Mouse (Mus musculus) thymus, adult 18-20 months (tissue): ENCODE measurements around the gene Serpina1a.
"Not testable (repeated sequence)": the region's sequence is repeated elsewhere in the genome, so short reads cannot be mapped to it uniquely, and the experiment has no call there.

Source experiments
- DNase-seq, 2 experiments: peaks; one replicate each; pipeline ENCODE4 v3.0.0; 2022; ENCODE audit warnings: mixed read lengths in 2 of 2

The Serpina1a gene

DNA sequence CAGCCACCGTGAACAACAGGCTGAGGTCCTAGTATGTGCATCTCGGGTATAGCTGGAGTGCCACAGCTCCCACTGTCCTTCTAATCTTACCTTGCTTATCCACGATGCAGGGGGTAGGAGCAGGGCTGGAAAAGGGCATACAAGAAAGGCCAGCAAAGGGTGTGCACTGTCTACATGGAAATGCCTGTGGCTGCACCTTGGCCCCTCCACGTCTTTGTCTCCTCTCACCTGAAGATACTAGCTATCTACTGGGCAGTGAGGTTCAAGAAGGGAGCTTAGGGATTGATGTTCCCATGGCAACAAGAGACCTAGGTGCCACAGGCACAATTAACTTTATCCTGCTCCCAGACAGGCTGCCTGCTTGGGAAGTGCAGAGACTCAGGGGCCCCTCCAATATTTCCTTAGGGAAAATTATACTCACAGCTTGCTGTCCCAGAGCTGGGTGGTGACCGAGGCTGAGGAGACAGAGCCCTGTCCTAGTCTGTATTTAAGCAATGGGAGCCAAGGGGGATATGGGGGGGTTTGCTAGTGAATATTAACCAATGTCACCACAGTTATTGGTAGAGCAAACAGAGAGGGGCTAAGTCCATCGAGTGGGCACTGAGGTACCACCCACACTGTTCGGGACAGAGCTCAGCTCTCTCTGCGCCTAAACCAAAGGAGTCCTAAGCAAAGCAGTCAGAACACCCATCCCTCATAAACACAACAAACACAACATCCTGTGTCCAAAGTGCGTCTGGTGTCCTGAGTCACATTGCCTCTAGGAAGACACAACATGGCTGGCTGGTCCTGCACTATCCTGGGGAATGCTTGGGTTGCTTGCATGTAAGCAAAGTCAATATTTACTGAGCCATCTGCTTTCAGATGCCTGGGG lies at the start of gene Serpina1a:
Gene Serpina1a (minus strand): TSS at position 462 of the 874 bp plus-strand sequence.
- not testable (repeated sequence) for DNase-seq

DNA sequence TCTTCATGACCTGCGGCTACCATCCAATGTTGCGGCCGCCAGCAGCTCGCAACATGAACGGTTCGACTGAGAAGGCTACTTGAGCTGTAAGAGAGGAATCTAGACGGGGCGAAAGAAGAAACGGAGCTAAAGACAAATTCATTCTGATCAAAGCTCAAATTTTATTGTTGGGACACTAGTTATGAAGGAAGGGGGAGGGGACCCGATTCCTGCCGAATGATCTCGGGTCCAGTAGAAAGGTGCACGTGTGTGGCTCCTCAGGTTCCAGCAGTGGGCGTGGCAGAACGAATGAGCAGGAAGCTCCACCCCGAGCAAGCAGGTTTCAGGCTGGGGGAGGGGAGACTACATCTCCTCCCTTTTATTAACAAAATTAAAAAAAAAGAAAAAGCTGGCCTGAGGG lies 45.8 kb upstream of the Serpina1a start:
- not testable (repeated sequence) for DNase-seq

DNA sequence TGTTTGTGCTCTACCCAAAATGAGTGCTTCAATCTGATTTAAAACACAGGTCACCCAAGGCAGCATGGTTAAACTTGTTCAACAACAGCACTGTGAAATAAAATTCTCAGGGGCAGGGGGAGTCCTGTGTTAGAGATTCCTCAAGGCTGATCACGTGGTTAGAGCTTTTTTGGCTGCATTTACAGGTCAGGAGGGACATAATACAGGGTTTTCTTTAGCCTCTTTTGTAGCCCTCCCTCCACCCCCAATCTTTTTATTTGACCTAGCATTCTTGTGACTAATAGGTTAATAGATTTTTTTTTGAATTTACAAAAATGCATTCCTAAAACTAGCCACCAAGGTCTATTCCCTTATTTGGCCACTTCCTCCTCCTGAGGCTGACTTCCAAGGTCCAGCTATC lies 44.4 kb upstream of the Serpina1a start:
- not testable (repeated sequence) for DNase-seq

DNA sequence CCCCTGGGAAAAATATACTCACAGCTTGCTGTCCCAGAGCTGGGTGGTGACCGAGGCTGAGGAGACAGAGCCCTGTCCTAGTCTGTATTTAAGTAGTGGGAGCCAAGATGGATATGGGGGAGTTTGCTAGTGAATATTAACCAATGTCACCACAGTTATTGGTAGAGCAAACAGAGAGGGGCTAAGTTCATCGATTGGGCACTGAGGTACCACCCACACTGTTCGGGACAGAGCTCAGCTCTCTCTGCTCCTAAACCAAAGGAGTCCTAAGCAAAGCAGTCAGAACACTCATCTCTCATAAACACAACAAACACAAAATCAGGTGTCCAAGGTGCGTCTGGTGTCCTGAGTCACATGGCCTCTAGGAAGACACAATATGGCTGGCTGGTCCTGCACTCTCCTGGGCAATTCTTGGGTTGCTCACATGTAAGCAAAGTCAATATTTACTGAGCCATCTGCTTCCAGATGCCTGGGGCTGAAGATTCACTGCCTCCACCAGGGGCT lies 41.5 kb upstream of the Serpina1a start, which contains the start of gene Serpina1c:
Gene Serpina1c (minus strand): TSS at position 51 of the 504 bp plus-strand sequence.
- not testable (repeated sequence) for DNase-seq

DNA sequence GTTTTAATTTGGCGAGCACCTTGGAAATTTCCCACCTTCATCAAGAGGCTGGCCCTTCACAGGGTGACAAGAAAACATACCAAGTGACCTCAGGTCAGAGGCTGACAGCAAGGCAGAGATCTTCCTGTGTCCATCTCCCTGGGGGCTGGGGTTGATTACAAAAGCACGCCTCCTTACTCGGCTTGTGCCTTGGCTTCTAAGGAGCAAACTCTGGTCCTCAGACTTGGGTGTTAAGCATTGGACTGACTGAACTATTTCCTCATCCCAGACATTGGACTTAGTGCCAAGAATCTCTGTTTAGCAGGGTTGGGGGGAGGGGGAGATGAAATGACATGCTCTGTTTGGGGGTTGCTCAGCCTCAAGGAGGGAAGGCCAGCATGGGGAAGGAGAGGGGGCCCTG lies 38.6 kb upstream of the Serpina1a start:
- not testable (repeated sequence) for DNase-seq

DNA sequence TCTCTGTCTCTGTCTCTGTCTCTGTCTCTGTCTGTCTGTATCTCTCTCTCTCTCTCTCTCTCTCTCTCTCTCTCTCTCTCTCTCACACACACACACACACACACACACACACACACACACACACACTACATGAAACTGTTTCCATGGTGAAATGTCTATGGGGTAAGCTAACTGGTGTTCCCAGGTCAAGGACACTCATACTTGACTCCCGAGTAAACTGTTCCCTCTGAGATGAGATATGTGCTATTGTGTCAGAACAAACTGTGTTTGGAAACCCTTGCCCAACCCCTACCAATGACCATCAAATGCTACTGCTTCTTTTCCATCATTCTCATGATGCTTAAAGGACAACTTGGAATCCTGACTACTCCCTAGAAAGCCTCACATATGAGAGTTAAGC lies 3.5 kb upstream of the Serpina1a start:
- DNase-seq = not testable (repeated sequence)

DNA sequence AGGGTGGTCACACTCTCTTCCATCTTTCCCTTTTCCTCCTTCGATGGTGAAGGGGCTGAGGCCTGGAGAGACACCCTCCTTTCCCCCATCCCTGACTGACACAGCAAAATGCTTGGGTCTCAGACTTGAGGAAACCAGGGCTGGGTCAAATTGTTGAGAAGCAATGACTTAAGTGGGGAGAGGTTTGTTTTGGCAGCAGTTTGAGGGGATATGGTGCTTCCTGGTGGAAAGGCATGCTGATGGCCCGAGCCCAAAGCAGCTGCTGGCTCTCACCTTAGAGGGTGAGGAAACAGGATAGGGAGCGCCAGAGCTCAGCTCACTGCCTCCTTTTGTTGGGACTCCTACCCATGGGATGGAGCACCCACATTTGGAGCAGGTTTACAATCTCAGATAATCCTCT lies 2.4 kb downstream of the Serpina1a start:
- no peak for DNase-seq

DNA sequence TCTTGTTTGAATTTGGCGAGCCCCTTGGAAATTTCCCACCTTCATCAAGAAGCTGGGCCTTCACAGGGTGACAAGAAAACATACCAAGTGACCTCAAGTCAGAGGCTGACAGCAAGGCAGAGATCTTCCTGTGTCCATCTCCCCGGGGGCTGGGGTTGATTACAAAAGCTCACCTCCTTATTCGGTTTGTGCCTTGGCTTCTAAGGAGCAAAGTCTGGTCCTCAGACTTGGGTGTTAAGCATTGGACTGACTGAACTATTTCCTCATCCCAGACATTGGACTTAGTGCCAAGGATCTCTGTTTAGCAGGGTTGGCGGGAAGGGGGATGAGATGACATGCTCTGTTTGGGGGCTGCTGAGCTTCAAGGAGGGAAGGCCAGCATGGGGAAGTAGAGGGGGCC lies 2.8 kb downstream of the Serpina1a start:
- not testable (repeated sequence) for DNase-seq

DNA sequence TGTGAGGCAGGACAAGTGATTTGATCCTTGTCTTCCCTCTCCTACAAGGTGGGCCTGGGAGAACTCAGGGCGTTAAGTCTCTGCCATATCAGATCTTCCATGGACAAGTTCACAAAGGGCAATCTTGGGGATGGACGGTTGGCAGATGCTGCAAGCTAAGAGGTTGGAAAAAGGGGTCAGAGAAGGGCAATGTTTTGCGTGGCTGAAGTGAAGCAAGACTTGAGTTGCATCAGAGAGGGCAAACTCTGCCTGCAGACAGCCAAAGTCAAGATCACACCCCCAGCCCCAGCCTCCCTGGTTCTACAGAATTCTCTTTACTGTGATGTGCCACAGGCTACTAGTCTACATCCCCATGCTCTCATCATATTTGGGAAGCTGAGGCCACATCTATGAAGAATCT lies 3.8 kb downstream of the Serpina1a start:
- not testable (repeated sequence) for DNase-seq

DNA sequence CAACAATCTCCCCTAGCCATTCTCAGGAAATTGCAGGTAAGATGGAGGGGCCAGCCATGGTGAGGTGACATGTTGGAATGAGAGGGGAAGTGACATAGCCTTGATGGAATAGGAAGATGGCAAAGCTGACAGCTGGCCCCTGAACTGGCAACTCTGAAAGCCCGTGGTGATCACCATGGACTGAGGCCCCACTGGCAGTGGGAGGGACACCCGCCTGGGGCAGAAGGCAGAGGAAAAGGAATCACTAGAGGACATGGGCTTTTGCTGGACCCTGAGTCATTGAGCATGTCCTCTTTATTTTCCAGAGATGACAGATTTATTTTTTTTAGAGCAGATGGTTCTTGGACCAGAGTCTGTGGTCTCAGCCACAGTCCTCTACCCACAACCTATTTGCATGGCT lies 10.3 kb downstream of the Serpina1a start:
- DNase-seq = not testable (repeated sequence)

DNA sequence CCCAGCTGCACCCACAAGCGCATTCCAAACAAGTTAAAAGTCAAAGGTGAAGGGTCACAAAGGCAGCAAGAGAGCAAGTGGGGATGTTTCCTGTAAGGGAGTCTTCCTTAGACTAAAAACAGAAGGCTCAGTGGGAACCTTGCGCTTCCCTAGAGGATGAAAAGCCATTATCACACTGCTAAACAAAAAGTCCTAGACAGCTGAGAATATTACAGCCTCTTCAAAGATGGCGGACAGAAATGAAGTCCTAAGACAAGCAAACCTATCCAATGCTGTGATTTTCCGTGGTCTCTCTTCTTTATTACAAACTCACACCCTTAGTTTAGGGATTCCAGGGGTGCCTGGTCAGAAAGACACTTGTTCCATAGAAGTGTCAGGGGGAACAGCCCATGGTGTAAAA lies 33.1 kb downstream of the Serpina1a start, which contains the start of gene Serpina1b:
Gene Serpina1b (minus strand): TSS at position 101 of the 400 bp plus-strand sequence.
- not testable (repeated sequence) for DNase-seq

DNA sequence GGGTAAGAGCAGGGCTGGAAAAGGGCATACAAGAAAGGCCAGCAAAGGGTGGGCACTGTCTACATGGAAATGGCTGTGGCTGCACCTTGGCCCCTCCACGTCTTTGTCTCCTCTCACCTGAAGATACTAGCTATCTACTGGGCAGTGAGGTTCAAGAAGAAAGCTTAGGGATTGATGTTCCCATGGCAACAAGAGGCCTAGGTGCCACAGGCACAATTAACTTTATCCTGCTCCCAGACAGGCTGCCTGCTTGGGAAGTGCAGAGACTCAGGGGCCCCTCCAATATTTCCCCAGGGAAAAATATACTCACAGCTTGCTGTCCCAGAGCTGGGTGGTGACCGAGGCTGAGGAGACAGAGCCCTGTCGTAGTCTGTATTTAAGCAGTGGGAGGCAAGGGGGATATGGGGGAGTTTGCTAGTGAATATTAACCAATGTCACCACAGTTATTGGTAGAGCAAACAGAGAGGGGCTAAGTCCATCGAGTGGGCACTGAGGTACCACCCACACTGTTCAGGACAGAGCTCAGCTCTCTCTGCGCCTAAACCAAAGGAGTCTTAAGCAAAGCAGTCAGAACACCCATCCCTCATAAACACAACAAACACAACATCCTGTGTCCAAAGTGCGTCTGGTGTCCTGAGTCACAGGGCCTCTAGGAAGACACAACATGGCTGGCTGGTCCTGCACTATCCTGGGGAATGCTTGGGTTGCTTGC lies 35.5 kb downstream of the Serpina1a start:
- DNase-seq = not testable (repeated sequence)

DNA sequence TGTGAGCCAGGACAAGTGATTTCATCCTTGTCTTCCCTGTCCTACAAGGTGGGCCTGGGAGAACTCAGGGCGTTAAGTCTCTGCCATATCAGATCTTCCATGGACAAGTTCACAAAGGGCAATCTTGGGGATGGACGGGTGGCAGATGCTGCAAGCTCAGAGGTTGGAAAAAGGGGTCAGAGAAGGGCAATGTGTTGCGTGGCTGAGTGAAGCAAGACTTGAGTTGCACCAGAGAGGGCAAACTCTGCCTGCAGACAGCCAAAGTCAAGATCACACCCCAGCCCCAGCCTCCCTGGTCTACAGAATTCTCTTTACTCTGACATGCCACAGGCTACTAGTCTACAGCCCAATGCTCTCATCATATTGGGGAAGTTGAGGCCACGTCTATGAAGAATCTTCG lies 39.5 kb downstream of the Serpina1a start:
- not testable (repeated sequence) for DNase-seq
